Mouse (Mus musculus) testis, adult 2 months (tissue): ENCODE results near the gene Mapk6.

Experiments
- CTCF ChIP-seq: fragments of 200-500 bp; IDR thresholded peaks from 2 replicates; pipeline ENCODE4 v1.5.1; 2012; ENCODE audit warnings: low read depth, mild to moderate bottlenecking, inconsistent platforms, low read length, moderate library complexity; ENCODE audit not compliant: control insufficient read depth, insufficient read depth, insufficient replicate concordance
- POLR2A ChIP-seq: fragments of 200-500 bp; IDR thresholded peaks from 2 replicates; pipeline ENCODE4 v1.6.1; 2012; ENCODE audit warnings: low read depth, mild to moderate bottlenecking, inconsistent platforms, low read length, moderate library complexity; ENCODE audit not compliant: control insufficient read depth

GRCm38 (mm10) chr9:75444981-75445380, 35.2 kb upstream of the Mapk6 start:
- TF ChIP-seq CTCF (no peak), POLR2A (no peak)
